Mouse (Mus musculus) cortical plate, adult 2 months (tissue): ENCODE results near the gene Nol9.

Source experiments
- CTCF ChIP-seq: fragments of 200-500 bp; IDR thresholded peaks from 2 replicates; pipeline ENCODE4 v1.5.1; 2011; ENCODE audit warnings: mild to moderate bottlenecking, control low read depth, low read length; ENCODE audit not compliant: insufficient read depth; ENCODE audit errors: extremely low read depth
- POLR2A ChIP-seq: fragments of 200-500 bp; IDR thresholded peaks from 2 replicates; pipeline ENCODE4 v1.6.1; 2011; ENCODE audit warnings: mild to moderate bottlenecking, low read length, control low read depth; ENCODE audit not compliant: insufficient read depth; ENCODE audit errors: extremely low read depth

DNA sequence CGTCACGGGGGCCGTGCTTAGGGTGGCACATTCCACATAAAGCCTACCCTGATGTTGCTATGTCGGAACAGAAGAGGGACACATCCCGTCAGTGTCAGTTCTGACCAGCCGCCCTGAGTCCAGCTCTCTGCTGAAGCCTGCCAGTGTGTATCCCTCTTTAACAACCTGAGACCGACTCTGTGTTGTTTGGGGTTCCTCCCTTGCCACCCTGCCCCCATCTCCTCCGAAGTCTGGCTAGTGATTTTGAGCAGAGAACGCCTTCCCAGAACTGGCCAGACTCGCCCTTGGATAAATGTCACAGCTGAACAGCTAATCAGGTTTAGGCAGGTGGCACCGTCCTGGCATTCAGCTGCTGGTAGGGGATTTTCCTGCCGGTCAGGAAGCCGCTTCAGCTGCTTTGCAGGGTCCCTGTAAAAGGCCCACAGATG is 28.4 kb upstream of the Nol9 start:
- TF ChIP-seq CTCF, result no peak
- no peak for TF ChIP-seq POLR2A
